Mouse (Mus musculus) erythroblast, embryonic 14.5 days (primary cell): Measurements from ENCODE around the gene Mrps27.

Experiments
- GATA1 ChIP-seq: IDR thresholded peaks from 2 replicates; pipeline ENCODE4 v1.6.1; 2012; ENCODE audit warnings: low read length, inconsistent platforms, mixed read lengths
- TAL1 ChIP-seq: IDR thresholded peaks from 3 replicates; pipeline ENCODE4 v1.6.1; 2012; ENCODE audit warnings: low read length, inconsistent platforms, mixed read lengths

GRCm38 (mm10) chr13:99353490-99353851, 8.9 kb downstream of the Mrps27 start:
- TF ChIP-seq GATA1 (no peak), TAL1 (no peak)
